Mouse (Mus musculus) limb, embryonic 13.5 days (tissue): ENCODE data around the gene Ly6g6e. TPM values are rescaled to one million over a fixed set of nuclear protein-coding genes. Genes with fewer than 3 reads are reported as not detected.

Experiments used
- ATAC-seq: fragments of 200-750 bp; cut with Nextera tagmentation; 2 replicates; pipeline ENCODE4 v1.8.0; 2017; ENCODE audit warnings: low read depth, moderate number of reproducible peaks, moderate TSS enrichment; ENCODE audit not compliant: low FRiP score
- H3K27ac ChIP-seq: fragments of 300-500 bp; sonication (generic); 2 replicates; pipeline ENCODE4 v1.5.1; 2015; ENCODE audit warnings: inconsistent platforms, mild to moderate bottlenecking, moderate library complexity
- H3K27me3 ChIP-seq: fragments of 300-500 bp; sonication (generic); 2 replicates; pipeline ENCODE4 v1.6.1; 2015; ENCODE audit warnings: mild to moderate bottlenecking, inconsistent platforms
- H3K36me3 ChIP-seq: fragments of 300-500 bp; sonication (generic); 2 replicates; pipeline ENCODE4 v1.6.1; 2015; ENCODE audit warnings: inconsistent platforms, mild to moderate bottlenecking, moderate library complexity
- H3K4me1 ChIP-seq: fragments of 300-500 bp; sonication (generic); 2 replicates; pipeline ENCODE4 v1.6.1; 2015; ENCODE audit warnings: inconsistent platforms
- H3K4me2 ChIP-seq: fragments of 300-500 bp; sonication (generic); replicated peaks from 2 replicates; pipeline ENCODE4 v1.6.1; 2015; ENCODE audit warnings: inconsistent platforms, mild to moderate bottlenecking, moderate library complexity
- H3K4me3 ChIP-seq: fragments of 300-500 bp; sonication (generic); 2 replicates; pipeline ENCODE4 v1.5.1; 2015; ENCODE audit warnings: moderate library complexity, mild to moderate bottlenecking, inconsistent platforms
- H3K9ac ChIP-seq: fragments of 300-500 bp; sonication (generic); 2 replicates; pipeline ENCODE4 v1.6.1; 2015; ENCODE audit warnings: mild to moderate bottlenecking, inconsistent platforms
- H3K9me3 ChIP-seq: fragments of 300-500 bp; sonication (generic); 2 replicates; pipeline ENCODE4 v1.6.1; 2016; ENCODE audit warnings: inconsistent platforms
- WGBS: fragments of 180-500 bp; shearing (Covaris S2); methylation state at CpG from one replicate; pipeline ENCODE4 v1.1.7; 2015; 5-methylcytosine and 5-hydroxymethylcytosine counted together
- polyA plus RNA-seq: library from polyadenylated mRNA; unstranded; fragments of >200 nt; fragmentation: Nextera tagmentation; extraction: Ambion mirVana; gene quantifications from 2 replicates; pipeline ENCODE4 v1.2.1, GENCODE M21; 2015

The Ly6g6e gene
- polyA plus RNA-seq, 1 experiment from 2014 or later: 3.4 TPM

- no peak overlapping the region for H3K27ac ChIP-seq
- H3K9me3 ChIP-seq: no peaks in the 10 kb centered on the region
- 0 out of 2 replicates have a peak, but pooled peaks cover 5% of the 10 kb centered on the region for H3K27me3 ChIP-seq
- H3K4me1 ChIP-seq: 0 out of 2 replicates have a peak, but pooled peaks cover 1% of the 10 kb centered on the region
- no peaks in the 10 kb centered on the region for H3K36me3 ChIP-seq
- H3K4me2 ChIP-seq: no peak overlapping the region
- no peak overlapping the region for H3K4me3 ChIP-seq
- H3K9ac ChIP-seq: no peak overlapping the region
- WGBS: 80% methylated on average over 16 of the region's 16 CpGs
- no peak for ATAC-seq
Observed at GRCm38 (mm10) chr17:35082841-35083576, 6.3 kb downstream of the Ly6g6e start.

GRCm38 (mm10) chr17:35083929-35084497, 7.3 kb downstream of the Ly6g6e start:
- Histone ChIP-seq H3K27me3 (0 out of 2 replicates have a peak, but pooled peaks cover 1% of the 10 kb centered on the region), H3K9ac (no peak overlapping the region), H3K4me1 (no peaks in the 10 kb centered on the region), H3K27ac (no peak overlapping the region), H3K9me3 (no peaks in the 10 kb centered on the region), H3K4me2 (no peak overlapping the region), H3K4me3 (no peak overlapping the region), H3K36me3 (no peaks in the 10 kb centered on the region)
- ATAC-seq: no peak
- WGBS: 68% methylated on average over 3 of the region's 3 CpGs

GRCm38 (mm10) chr17:35085208-35085865, 8.6 kb downstream of the Ly6g6e start, which contains the start of gene Ly6g6f:
Gene Ly6g6f, minus strand, starts transcription at chr17:35085610.
- 77% methylated on average over 7 of the region's 7 CpGs for WGBS
- H3K4me1 ChIP-seq: peaks cover 5% of the 10 kb centered on the region
- no peaks in the 10 kb centered on the region for H3K9me3 ChIP-seq
- ATAC-seq: no peak
- no peak within 1 kb of the TSS for H3K27ac ChIP-seq
- no peak within 1 kb of the TSS for H3K4me3 ChIP-seq
- H3K9ac ChIP-seq: peak within 1 kb of the TSS; percentile 43; the same call in 1 of the 2 replicates
- H3K4me2 ChIP-seq: no peak within 1 kb of the TSS
- H3K27me3 ChIP-seq: no peaks in the 10 kb centered on the region
- no peaks in the 10 kb centered on the region; the same call in 1 of the 2 replicates for H3K36me3 ChIP-seq

- Histone ChIP-seq H3K27me3 (no peaks in the 10 kb centered on the region), H3K9ac (no peak overlapping the region), H3K4me1 (peaks cover 9% of the 10 kb centered on the region), H3K27ac (no peak overlapping the region), H3K36me3 (peaks cover 22% of the 10 kb centered on the region), H3K4me2 (no peak overlapping the region), H3K4me3 (no peak overlapping the region), H3K9me3 (no peaks in the 10 kb centered on the region)
- ATAC-seq: no peak
- 42% methylated on average over 2 of the region's 2 CpGs for WGBS
Observed at GRCm38 (mm10) chr17:35088151-35088550, 11.4 kb downstream of the Ly6g6e start.

- Histone ChIP-seq H3K27ac (peak within 1 kb of the TSS; percentile 94), H3K4me3 (peak within 1 kb of the TSS; percentile 64), H3K4me2 (peak within 1 kb of the TSS; percentile 65), H3K27me3 (no peaks in the 10 kb centered on the region), H3K9me3 (no peaks in the 10 kb centered on the region), H3K36me3 (peaks cover 31% of the 10 kb centered on the region), H3K9ac (peak within 1 kb of the TSS; percentile 86), H3K4me1 (peaks cover 9% of the 10 kb centered on the region)
- WGBS: 3% methylated on average over 67 of the region's 67 CpGs
- peak; percentile 98 for ATAC-seq
Observed at GRCm38 (mm10) chr17:35088825-35089644, 12.3 kb downstream of the Ly6g6e start, which contains the start of gene Abhd16a. Gene Abhd16a, plus strand, starts transcription at chr17:35089263.

- Histone ChIP-seq H3K4me1 (peaks cover 9% of the 10 kb centered on the region), H3K9ac (peak overlapping the region; percentile 86), H3K4me3 (peak overlapping the region; percentile 64), H3K4me2 (peak overlapping the region; percentile 65), H3K27me3 (no peaks in the 10 kb centered on the region), H3K9me3 (no peaks in the 10 kb centered on the region), H3K27ac (0 out of 2 replicates have a peak overlapping the region, but pooled peaks have one; percentile 94), H3K36me3 (peaks cover 43% of the 10 kb centered on the region)
- 69% methylated on average over 8 of the region's 8 CpGs for WGBS
- no peak for ATAC-seq
Observed at GRCm38 (mm10) chr17:35090166-35090932, 13.6 kb downstream of the Ly6g6e start.

- Histone ChIP-seq H3K9ac (no peak overlapping the region), H3K36me3 (peaks cover 65% of the 10 kb centered on the region), H3K9me3 (no peaks in the 10 kb centered on the region), H3K4me2 (no peak overlapping the region), H3K4me1 (peaks cover 9% of the 10 kb centered on the region), H3K4me3 (no peak overlapping the region), H3K27ac (no peak overlapping the region), H3K27me3 (no peaks in the 10 kb centered on the region)
- ATAC-seq: no peak
- WGBS: 89% methylated on average over 14 of the region's 14 CpGs
Observed at GRCm38 (mm10) chr17:35092403-35093198, 15.9 kb downstream of the Ly6g6e start.

GRCm38 (mm10) chr17:35094475-35095365, 18.0 kb downstream of the Ly6g6e start:
- Histone ChIP-seq H3K27me3 (no peaks in the 10 kb centered on the region), H3K36me3 (peaks cover 87% of the 10 kb centered on the region), H3K27ac (no peak overlapping the region), H3K9ac (0 out of 2 replicates have a peak overlapping the region, but pooled peaks have one; percentile 31), H3K4me3 (no peak overlapping the region), H3K4me1 (peaks cover 9% of the 10 kb centered on the region), H3K4me2 (no peak overlapping the region), H3K9me3 (no peaks in the 10 kb centered on the region)
- no peak for ATAC-seq
- 87% methylated on average over 15 of the region's 15 CpGs for WGBS

- Histone ChIP-seq H3K27ac (no peak overlapping the region), H3K9ac (peak overlapping the region; percentile 31; the same call in 1 of the 2 replicates), H3K36me3 (peaks cover 97% of the 10 kb centered on the region), H3K9me3 (no peaks in the 10 kb centered on the region), H3K4me2 (no peak overlapping the region), H3K27me3 (no peaks in the 10 kb centered on the region), H3K4me3 (no peak overlapping the region), H3K4me1 (no peaks in the 10 kb centered on the region)
- no peak for ATAC-seq
- WGBS: 88% methylated on average over 12 of the region's 12 CpGs
Observed at GRCm38 (mm10) chr17:35096597-35096996, 19.9 kb downstream of the Ly6g6e start.
